Comparison of ENCODE assay signal across 19 mouse cellular contexts in genomic region chr1:74519875-74520274, GRCm38 (mm10). TPM values are rescaled to one million over a fixed set of nuclear protein-coding genes. Genes with fewer than 3 reads are reported as not detected.
DNase-seq lines count a peak whose midpoint lies in the region; ATAC-seq and TF ChIP-seq lines count a peak whose summit lies in the region.
"Had no signal": no experiment of that assay in that cellular context is flagged by ENCODE, and none has a peak within 500 bp of the region (broad histone marks: within the 10 kb centered on the region; RNA-seq: fewer than 3 reads in every experiment).

No protein-coding gene starts in this region.

- no peak for TF ChIP-seq POLR2A in MEL (IDR thresholded peaks at IDR 0.05; ENCODE audit: control insufficient read depth in 1 of 2, insufficient read depth in 1 of 2, low read depth in 1 of 2, low read length in 2 of 2, poor library complexity in 1 of 2)

- peaks cover 11 to 48% of the 10 kb centered on the region in 2 experiments for H3K36me3 ChIP-seq in MEL (ENCODE audit: control insufficient read depth in 1 of 2, insufficient read depth in 2 of 2, low read length in 2 of 2)

- H3K79me2 ChIP-seq in MEL (ENCODE audit: control insufficient read depth, insufficient read depth, low read length, poor library complexity) = peaks cover 8% of the 10 kb centered on the region

- no peak for TF ChIP-seq RAD21 in MEL (IDR thresholded peaks at IDR 0.05; ENCODE audit: low read depth, low read length)

- peak; percentile 49 for DNase-seq in MEL (ENCODE audit: low read depth, low spot score)
- DNase-seq: adrenal gland, adult 2 months; adrenal gland, adult 8-10 months; adrenal gland, postnatal 10 days; adrenal gland, postnatal 14 days; adrenal gland, postnatal 25 days; adrenal gland, postnatal 36 days; B cell, adult 2 months; cerebellum, adult 11 months; cerebellum, adult 11-12 months; cerebellum, adult 18-20 months; cerebellum, adult 2 months; cerebellum, adult 8-10 months had no signal

- no peak for ATAC-seq in megakaryocyte, adult 5-6 weeks (ENCODE audit: poor library complexity, severe bottlenecking)
- ATAC-seq: activated CD4-positive, CD25-positive, alpha-beta regulatory T cell, adult 4 months; CD4-positive, CD25-positive, alpha-beta regulatory T cell, adult 4 months; Patski had no signal

- H3K9me3 ChIP-seq in MEL (replicated peaks; ENCODE audit: insufficient read depth, low read length) = no peaks in the 10 kb centered on the region
- H3K9me3 ChIP-seq: G1E had no signal

- TF ChIP-seq CTCF in MEL (IDR thresholded peaks at IDR 0.05 in 2 of 3, conservative IDR thresholded peaks at IDR 0.05 in 1 of 3; ENCODE audit: control insufficient read depth in 1 of 3, insufficient read depth in 1 of 3, low read depth in 2 of 3, low read length in 3 of 3, poor library complexity in 1 of 3, severe bottlenecking in 1 of 3) = no peak

- H3K27me3 ChIP-seq in MEL (ENCODE audit: control insufficient read depth in 1 of 2, insufficient read depth in 2 of 2, low read length in 2 of 2) = no peaks in the 10 kb centered on the region
- H3K27me3 ChIP-seq: CH12.LX, Patski had no signal

- peak in 1 of 2 experiments; percentile 59; a peak in 2 of 4 replicates for TF ChIP-seq EP300 in MEL (IDR thresholded peaks at IDR 0.05; ENCODE audit: low read depth in 1 of 2, low read length in 2 of 2)

- no peak overlapping the region for H3K27ac ChIP-seq in MEL (ENCODE audit: control insufficient read depth, low read depth, low read length)

- H3K4me3 ChIP-seq in MEL (ENCODE audit: control insufficient read depth in 1 of 2, insufficient read depth in 1 of 2, low read depth in 2 of 2, low read length in 2 of 2) = no peak overlapping the region

- H3K4me1 ChIP-seq in MEL (ENCODE audit: control insufficient read depth in 1 of 2, insufficient read depth in 2 of 2, low read length in 2 of 2) = peaks cover 0 to 3% of the 10 kb centered on the region in 2 experiments; a peak in 2 of 4 replicates

- H3K9ac ChIP-seq in MEL (ENCODE audit: control insufficient read depth, low read depth, low read length, poor library complexity, severe bottlenecking) = no peak overlapping the region

TF ChIP-seq in MEL, 35 proteins besides CTCF, POLR2A, EP300 and RAD21:
- TF ChIP-seq ZNF384 (IDR thresholded peaks at IDR 0.05; ENCODE audit: low read depth, low read length) = no peak
- no peak for TF ChIP-seq BHLHE40 (IDR thresholded peaks at IDR 0.05; ENCODE audit: borderline replicate concordance, low read depth, low read length)
- peak; percentile 68; the same call in 1 of the 2 replicates for TF ChIP-seq GATA1 (IDR thresholded peaks at IDR 0.05; ENCODE audit: low read depth, low read length)
- TF ChIP-seq TAL1 (IDR thresholded peaks at IDR 0.05; ENCODE audit: low read length) = no peak
- TF ChIP-seq RCOR1 (IDR thresholded peaks at IDR 0.05; ENCODE audit: low read depth, low read length) = peak; percentile 60

RNA-seq across cellular contexts. Expression of gene Cnot9, which starts 14.0 kb away (rescaled TPM):
- total RNA-seq in MEL (2012; rRNA removed) = 62.7 and 65.1 TPM in 2 replicates
- 10 to 100 TPM in 1 of 2 experiments, not detected in 1; 85.0 TPM for polyA plus RNA-seq in MEL (2012; ENCODE audit: insufficient read depth in 1 of 2, insufficient read length in 2 of 2, low read depth in 1 of 2, low replicate concordance in 2 of 2, missing spikeins in 1 of 2)
- 36.8 and 40.0 TPM in 2 replicates for total RNA-seq in megakaryocyte, adult 5-6 weeks (2015)
- total RNA-seq in megakaryocyte, adult 5-6 weeks (2017) = 58.0 and 71.2 TPM in 2 replicates

RNA-seq across cellular contexts. Expression of gene Plcd4, which starts 22.8 kb away (rescaled TPM):
- 0.13 and 0.15 TPM in 2 replicates for total RNA-seq in MEL (2012; rRNA removed)
- polyA plus RNA-seq in MEL (2012; ENCODE audit: insufficient read depth in 1 of 2, insufficient read length in 2 of 2, low read depth in 1 of 2, low replicate concordance in 2 of 2, missing spikeins in 1 of 2) = under 1 TPM in 1 of 2 experiments, not detected in 1; 0.77 TPM
- not detected in 2 replicates for total RNA-seq in megakaryocyte, adult 5-6 weeks (2015)
- total RNA-seq in megakaryocyte, adult 5-6 weeks (2017) = not detected in 2 replicates
- polyA plus RNA-seq: G1E had no signal

RNA-seq across cellular contexts. Expression of gene Usp37, which starts 24.2 kb away (rescaled TPM):
- 24.0 and 27.7 TPM in 2 replicates for total RNA-seq in MEL (2012; rRNA removed)
- 10 to 100 TPM; 17.8 to 77.6 TPM for polyA plus RNA-seq in MEL (2012; ENCODE audit: insufficient read depth in 1 of 2, insufficient read length in 2 of 2, low read depth in 1 of 2, low replicate concordance in 2 of 2, missing spikeins in 1 of 2)
- total RNA-seq in megakaryocyte, adult 5-6 weeks (2015) = 14.7 and 18.0 TPM in 2 replicates
- total RNA-seq in megakaryocyte, adult 5-6 weeks (2017) = 23.0 and 26.4 TPM in 2 replicates
